In the genomic region with DNA sequence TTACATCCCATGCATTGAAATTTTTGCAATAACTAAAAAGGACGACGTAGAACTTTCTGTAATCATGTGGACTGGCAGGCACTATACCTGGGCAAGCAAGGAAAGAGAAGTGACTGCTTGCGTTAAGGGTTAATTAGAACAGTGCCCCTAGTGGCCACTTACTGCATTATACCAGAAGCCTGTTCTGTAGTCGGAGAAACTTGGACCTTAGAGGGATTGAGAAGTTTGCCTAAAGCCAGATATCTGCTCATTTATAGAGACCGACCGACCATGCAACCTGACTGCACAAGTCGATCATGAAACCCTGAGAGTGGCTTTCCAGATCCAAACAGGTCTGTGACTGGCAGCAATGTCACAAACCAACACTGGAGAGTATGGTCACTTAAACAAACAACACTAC, we compare ENCODE assay signal across 7 mouse cellular contexts. TPM values are rescaled to one million over a fixed set of nuclear protein-coding genes. Genes with fewer than 3 reads are reported as not detected.
DNase-seq lines count a peak whose midpoint lies in the region; ATAC-seq and TF ChIP-seq lines count a peak whose summit lies in the region.

No protein-coding gene starts in this region.

- TF ChIP-seq EP300 in liver, embryonic 14.5 days (IDR thresholded peaks at IDR 0.05; ENCODE audit: low read depth): no peak

- no peak overlapping the region for H3K4me3 ChIP-seq in liver, embryonic 14.5 days (ENCODE audit: insufficient read depth in 1 of 2, low read depth in 2 of 2, low read length in 2 of 2)

- H3K27ac ChIP-seq in liver, embryonic 14.5 days: peak overlapping the region; percentile 95

- peak; percentile 38 to 59 for DNase-seq in left cerebral cortex, postnatal 25 days (ENCODE audit: low spot score in 2 of 2)
- DNase-seq in left cerebral cortex, adult 11 months (ENCODE audit: low spot score): no peak
- DNase-seq in ZHBTc4 (ENCODE audit: low read depth, low spot score): peak; percentile 72
- DNase-seq in forelimb bud, embryonic 11.5 days (ENCODE audit: low read depth, low spot score): peak; percentile 42
- peak; percentile 63 to 66 (median 64) for DNase-seq in liver, embryonic 14.5 days (ENCODE audit: low read depth in 3 of 3, low spot score in 3 of 3)
- peak; percentile 61 to 76 for DNase-seq in spleen, postnatal 10 days (ENCODE audit: low spot score in 2 of 2)
- DNase-seq in ovary, postnatal 36 days (ENCODE audit: low spot score): no peak

- TF ChIP-seq CTCF in liver, embryonic 14.5 days (IDR thresholded peaks at IDR 0.05; ENCODE audit: low read depth): peak; percentile 90

- H3K9ac ChIP-seq in liver, embryonic 14.5 days (replicated peaks): peak overlapping the region; percentile 6; the same call in 1 of the 2 replicates

- no peak for ATAC-seq in liver, embryonic 14.5 days (ENCODE audit: insufficient read depth)

- 2% methylated on average over 7 of the region's 7 CpGs for WGBS in liver, embryonic 14.5 days (ENCODE audit: insufficient replicate concordance)

- intact Hi-C loops in left cerebral cortex, postnatal 25 days (cut with DNase I): loop anchor here (2.0 kb wide), 1 partner anchor 34 kb away; no protein-coding TSS in a partner anchor

- H3K4me2 ChIP-seq in liver, embryonic 14.5 days (ENCODE audit: low read depth): peak overlapping the region; percentile 15; the same call in 1 of the 2 replicates

- H3K27me3 ChIP-seq in liver, embryonic 14.5 days (ENCODE audit: control insufficient read depth, insufficient read depth, low read length): no peaks in the 10 kb centered on the region

- H3K9me3 ChIP-seq in liver, embryonic 14.5 days (ENCODE audit: control insufficient read depth, low read length): no peaks in the 10 kb centered on the region

- H3K4me1 ChIP-seq in liver, embryonic 14.5 days (replicated peaks; ENCODE audit: control insufficient read depth in 2 of 2, insufficient read depth in 2 of 2, low read length in 1 of 2): peaks cover 54 to 71% of the 10 kb centered on the region in 2 experiments

- no peaks in the 10 kb centered on the region for H3K36me3 ChIP-seq in liver, embryonic 14.5 days (replicated peaks; ENCODE audit: control insufficient read depth, insufficient read depth, low read depth)

RNA-seq across cellular contexts. Expression of a gene that starts 8.0 kb away (rescaled TPM):
- total RNA-seq in left cerebral cortex, postnatal 25 days (2021): 10 to 100 TPM; 67.2 to 94.5 TPM
- 46.8 and 55.8 TPM in 2 replicates for polyA plus RNA-seq in liver, embryonic 14.5 days (2012; rRNA removed)
- 41.1 and 59.5 TPM in 2 replicates for polyA plus RNA-seq in liver, embryonic 14.5 days (2014; fragmentation: Nextera tagmentation; extraction: Ambion mirVana)

RNA-seq across cellular contexts. Expression of a gene that starts 43.1 kb away (rescaled TPM):
- total RNA-seq in left cerebral cortex, postnatal 25 days (2021): not detected
- polyA plus RNA-seq in liver, embryonic 14.5 days (2012; rRNA removed): 0.45 and 0.54 TPM in 2 replicates
- 0.14 and 0.67 TPM in 2 replicates for polyA plus RNA-seq in liver, embryonic 14.5 days (2014; fragmentation: Nextera tagmentation; extraction: Ambion mirVana)

RNA-seq across cellular contexts. Expression of a gene that starts 48.7 kb away (rescaled TPM):
- 1 to 10 TPM; 1.5 to 1.7 TPM for total RNA-seq in left cerebral cortex, postnatal 25 days (2021)
- 2.2 and 2.6 TPM in 2 replicates for polyA plus RNA-seq in liver, embryonic 14.5 days (2012; rRNA removed)
- 2.7 and 2.8 TPM in 2 replicates for polyA plus RNA-seq in liver, embryonic 14.5 days (2014; fragmentation: Nextera tagmentation; extraction: Ambion mirVana)

RNA-seq across cellular contexts. Expression of a gene that starts 50.9 kb away (rescaled TPM):
- total RNA-seq in left cerebral cortex, postnatal 25 days (2021): under 1 TPM; 0.14 to 0.18 TPM
- 8.3 and 9.6 TPM in 2 replicates for polyA plus RNA-seq in liver, embryonic 14.5 days (2012; rRNA removed)
- polyA plus RNA-seq in liver, embryonic 14.5 days (2014; fragmentation: Nextera tagmentation; extraction: Ambion mirVana): 4.9 and 5.8 TPM in 2 replicates

Comparison
In these comparisons a context has a peak if more than half of its experiments do, and no peak if none do; other contexts are left out.
1. DNase-seq: peak in left cerebral cortex, postnatal 25 days (2 of 2), ZHBTc4 (single experiment), forelimb bud, embryonic 11.5 days (single experiment), liver, embryonic 14.5 days (3 of 3) and spleen, postnatal 10 days (2 of 2); none in left cerebral cortex, adult 11 months (single experiment) and ovary, postnatal 36 days (single experiment).